Mouse (Mus musculus): ENCODE results near the gene Lmo3. TPM values are rescaled to one million over a fixed set of nuclear protein-coding genes. Genes with fewer than 3 reads are reported as not detected.

The Lmo3 gene
- total and polyA plus RNA-seq, 3 experiments, result not detected

DNA sequence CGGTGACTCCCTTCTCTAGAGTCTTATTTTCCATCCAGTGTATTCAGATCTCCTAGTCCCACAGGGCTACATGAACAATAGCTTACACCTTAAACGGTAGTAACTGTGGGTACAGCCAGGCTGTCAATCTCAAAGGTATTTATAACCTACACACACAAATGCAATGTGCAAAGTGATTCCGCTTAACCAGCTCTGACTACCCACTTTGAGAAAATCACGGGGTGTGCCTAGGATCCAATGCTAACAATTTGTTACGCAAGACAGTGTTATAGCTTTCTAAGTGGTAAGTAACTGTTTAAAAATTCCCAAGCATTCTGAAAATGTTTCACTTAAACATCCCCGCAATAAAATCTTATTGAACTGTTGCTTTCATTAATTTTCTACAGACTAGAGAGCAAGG lies 179.7 kb downstream of the Lmo3 start:
- H3K27ac ChIP-seq (ENCODE audit: insufficient read depth, low read depth), result no peak overlapping the region
- H3K9ac ChIP-seq (ENCODE audit: insufficient read depth, low read depth), result no peak overlapping the region
- no peaks in the 10 kb centered on the region for H3K27me3 ChIP-seq (replicated peaks)
- TF ChIP-seq SIN3A (IDR thresholded peaks at IDR 0.05; ENCODE audit: low read length) (no peak), NRF1 (IDR thresholded peaks at IDR 0.05; ENCODE audit: low read depth, low read length) (no peak), TCF12 (IDR thresholded peaks at IDR 0.05; ENCODE audit: low read depth, low read length) (no peak), MAFK (IDR thresholded peaks at IDR 0.05; ENCODE audit: insufficient replicate concordance, low read length) (no peak), RCOR1 (conservative IDR thresholded peaks at IDR 0.05; ENCODE audit: low read depth, low read length) (no peak), MXI1 (IDR thresholded peaks at IDR 0.05; ENCODE audit: low read depth, low read length) (no peak), MAZ (IDR thresholded peaks at IDR 0.05; ENCODE audit: low read depth, low read length) (no peak)
- H3K4me1 ChIP-seq (ENCODE audit: control insufficient read depth in 1 of 2, insufficient read depth in 2 of 2), result no peaks in the 10 kb centered on the region
- DNase-seq (ENCODE audit: extremely low read depth), result no peak
- H3K79me2 ChIP-seq (replicated peaks; ENCODE audit: control insufficient read depth, extremely low read depth, insufficient read depth, poor library complexity, severe bottlenecking), result no peaks in the 10 kb centered on the region
- H3K4me2 ChIP-seq (ENCODE audit: insufficient read depth, low read depth, poor library complexity, severe bottlenecking), result no peak overlapping the region
- H3K36me3 ChIP-seq (replicated peaks in 1 of 2; ENCODE audit: control insufficient read depth in 1 of 2, insufficient read depth in 1 of 2, low read length in 1 of 2), result no peaks in the 10 kb centered on the region
- peaks cover 57% of the 10 kb centered on the region for H3K9me3 ChIP-seq (replicated peaks; ENCODE audit: low read length)
- H3K4me3 ChIP-seq (replicated peaks in 1 of 3; ENCODE audit: low read depth in 2 of 3, low read length in 2 of 3, poor library complexity in 1 of 3), result no peak overlapping the region
- dilution Hi-C loops (cut with MboI; ENCODE audit: extremely low pct_ligation_motif_present, extremely low pct_unique_long_range_greater_than_20kb, low sequenced_read_pairs), result no loop called here
- in situ Hi-C loops (cut with MboI; ENCODE audit: low pct_ligation_motif_present, low pct_unique_long_range_greater_than_20kb, low sequenced_read_pairs), result no loop called here

DNA sequence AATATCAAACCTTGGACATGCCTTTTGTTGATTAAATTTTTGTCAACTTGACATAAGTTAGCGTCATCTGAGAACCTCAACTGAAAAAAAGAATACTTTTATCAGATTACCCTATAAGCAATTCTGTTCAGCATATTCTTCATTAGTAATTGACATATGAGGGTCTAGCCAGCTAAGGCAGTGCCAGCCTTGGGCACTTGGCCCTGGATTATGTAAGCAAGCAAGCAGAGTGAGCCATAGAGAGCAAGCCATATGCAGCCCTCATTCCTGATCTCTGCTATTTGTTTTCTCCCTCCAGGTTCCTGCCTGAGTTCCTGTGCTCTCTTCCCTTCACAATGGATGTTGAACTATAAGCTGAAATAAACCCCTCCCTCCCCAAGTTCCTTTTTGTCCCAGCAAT lies 182.9 kb downstream of the Lmo3 start:
- Histone ChIP-seq H3K9ac (ENCODE audit: insufficient read depth, low read depth) (no peak overlapping the region), H3K4me3 (replicated peaks in 1 of 3; ENCODE audit: low read depth in 2 of 3, low read length in 2 of 3, poor library complexity in 1 of 3) (no peak overlapping the region), H3K36me3 (replicated peaks in 1 of 2; ENCODE audit: control insufficient read depth in 1 of 2, insufficient read depth in 1 of 2, low read length in 1 of 2) (no peaks in the 10 kb centered on the region), H3K4me2 (ENCODE audit: insufficient read depth, low read depth, poor library complexity, severe bottlenecking) (no peak overlapping the region), H3K4me1 (ENCODE audit: control insufficient read depth in 1 of 2, insufficient read depth in 2 of 2) (no peaks in the 10 kb centered on the region), H3K9me3 (replicated peaks; ENCODE audit: low read length) (peaks cover 56% of the 10 kb centered on the region), H3K27ac (ENCODE audit: insufficient read depth, low read depth) (no peak overlapping the region), H3K79me2 (replicated peaks; ENCODE audit: control insufficient read depth, extremely low read depth, insufficient read depth, poor library complexity, severe bottlenecking) (no peaks in the 10 kb centered on the region), H3K27me3 (replicated peaks) (no peaks in the 10 kb centered on the region)
- no peak for TF ChIP-seq ETS1 (conservative IDR thresholded peaks at IDR 0.05; ENCODE audit: low read depth, low read length)
- TF ChIP-seq RCOR1 (conservative IDR thresholded peaks at IDR 0.05; ENCODE audit: low read depth, low read length), result no peak
- TF ChIP-seq USF1 (IDR thresholded peaks at IDR 0.05; ENCODE audit: low read depth, low read length), result no peak
- TF ChIP-seq ZNF384 (IDR thresholded peaks at IDR 0.05; ENCODE audit: low read depth, low read length), result no peak
- TF ChIP-seq MAX (IDR thresholded peaks at IDR 0.05; ENCODE audit: low read length), result no peak
- TF ChIP-seq MXI1 (IDR thresholded peaks at IDR 0.05; ENCODE audit: low read depth, low read length), result no peak
- no peak for TF ChIP-seq BHLHE40 (IDR thresholded peaks at IDR 0.05; ENCODE audit: low read depth, low read length)
- TF ChIP-seq MAFK (IDR thresholded peaks at IDR 0.05; ENCODE audit: insufficient replicate concordance, low read length), result no peak
- TF ChIP-seq KAT2A (IDR thresholded peaks at IDR 0.05; ENCODE audit: insufficient replicate concordance, low read length), result no peak
- no peak for TF ChIP-seq CTCF (conservative IDR thresholded peaks at IDR 0.05 in 1 of 2, IDR thresholded peaks at IDR 0.05 in 1 of 2; ENCODE audit: low read depth in 2 of 2, low read length in 2 of 2)
- no peak for TF ChIP-seq E2F4 (IDR thresholded peaks at IDR 0.05; ENCODE audit: insufficient replicate concordance, low read depth, low read length)
- no peak for TF ChIP-seq TCF12 (IDR thresholded peaks at IDR 0.05; ENCODE audit: low read depth, low read length)
- TF ChIP-seq MYC (IDR thresholded peaks at IDR 0.05; ENCODE audit: low read depth, low read length), result no peak
- TF ChIP-seq ZMIZ1 (IDR thresholded peaks at IDR 0.05; ENCODE audit: low read depth, low read length), result no peak
- TF ChIP-seq IRF4 (IDR thresholded peaks at IDR 0.05; ENCODE audit: low read depth, low read length), result no peak
- no peak for TF ChIP-seq GABPA (IDR thresholded peaks at IDR 0.05; ENCODE audit: insufficient replicate concordance, low read depth, low read length)
- TF ChIP-seq EP300 (IDR thresholded peaks at IDR 0.05; ENCODE audit: low read length), result no peak
- in situ Hi-C loops (cut with MboI; ENCODE audit: low pct_ligation_motif_present, low pct_unique_long_range_greater_than_20kb, low sequenced_read_pairs) (no loop called here), dilution Hi-C loops (cut with MboI; ENCODE audit: extremely low pct_ligation_motif_present, extremely low pct_unique_long_range_greater_than_20kb, low sequenced_read_pairs) (no loop called here)
- DNase-seq (ENCODE audit: extremely low read depth), result no peak
